Mouse (Mus musculus) small intestine, adult 2 months (tissue): ENCODE measurements around the gene Hsf2bp. TPM values are rescaled to one million over a fixed set of nuclear protein-coding genes. Genes with fewer than 3 reads are reported as not detected.

Experiments used
- H3K27ac ChIP-seq: fragments of 200-500 bp; 2 replicates; pipeline ENCODE4 v1.5.1; 2012; ENCODE audit warnings: low read depth, low read length, control low read depth, inconsistent platforms; ENCODE audit not compliant: insufficient read depth
- H3K27me3 ChIP-seq: fragments of 200-500 bp; 2 replicates; pipeline ENCODE4 v1.6.1; 2012; ENCODE audit warnings: mild to moderate bottlenecking, moderate library complexity, low read length, inconsistent platforms; ENCODE audit not compliant: control insufficient read depth, insufficient read depth
- H3K36me3 ChIP-seq: fragments of 200-500 bp; 2 replicates; pipeline ENCODE4 v1.6.1; 2012; ENCODE audit warnings: mild to moderate bottlenecking, low read length, control low read depth, inconsistent platforms; ENCODE audit not compliant: control insufficient read depth, insufficient read depth
- H3K4me1 ChIP-seq: fragments of 200-500 bp; 2 replicates; pipeline ENCODE4 v1.6.1; 2012; ENCODE audit warnings: low read length, inconsistent platforms, mixed read lengths; ENCODE audit not compliant: control insufficient read depth, insufficient read depth, insufficient read length
- H3K4me3 ChIP-seq: fragments of 200-500 bp; 2 replicates; pipeline ENCODE4 v1.5.1; 2012; ENCODE audit warnings: low read depth, mild to moderate bottlenecking, control low read depth, inconsistent platforms, low read length, moderate library complexity
- CTCF ChIP-seq: fragments of 200-500 bp; IDR thresholded peaks from 2 replicates; pipeline ENCODE4 v1.5.1; 2012; ENCODE audit warnings: low read depth, mild to moderate bottlenecking, control low read depth, inconsistent platforms, low read length, moderate library complexity, mixed read lengths; ENCODE audit not compliant: insufficient replicate concordance, insufficient read length; ENCODE audit errors: extremely low read depth
- POLR2A ChIP-seq: fragments of 200-500 bp; IDR thresholded peaks from 2 replicates; pipeline ENCODE4 v1.6.1; 2012; ENCODE audit warnings: low read depth, mild to moderate bottlenecking, control low read depth, inconsistent platforms, low read length, moderate library complexity
- WGBS: fragments of 180-500 bp; shearing (Covaris S2); methylation state at CpG from one replicate; pipeline ENCODE4 v1.1.7; 2018; 5-methylcytosine and 5-hydroxymethylcytosine counted together
- polyA plus RNA-seq: library from polyadenylated mRNA; depleted of rRNA; stranded (reverse); fragments of >200 nt; gene quantifications from 2 replicates; pipeline ENCODE4 v1.2.3, GENCODE M21; 2012; rRNA removed

Gene Hsf2bp
- polyA plus RNA-seq, 1 experiment: 0.14 TPM

DNA sequence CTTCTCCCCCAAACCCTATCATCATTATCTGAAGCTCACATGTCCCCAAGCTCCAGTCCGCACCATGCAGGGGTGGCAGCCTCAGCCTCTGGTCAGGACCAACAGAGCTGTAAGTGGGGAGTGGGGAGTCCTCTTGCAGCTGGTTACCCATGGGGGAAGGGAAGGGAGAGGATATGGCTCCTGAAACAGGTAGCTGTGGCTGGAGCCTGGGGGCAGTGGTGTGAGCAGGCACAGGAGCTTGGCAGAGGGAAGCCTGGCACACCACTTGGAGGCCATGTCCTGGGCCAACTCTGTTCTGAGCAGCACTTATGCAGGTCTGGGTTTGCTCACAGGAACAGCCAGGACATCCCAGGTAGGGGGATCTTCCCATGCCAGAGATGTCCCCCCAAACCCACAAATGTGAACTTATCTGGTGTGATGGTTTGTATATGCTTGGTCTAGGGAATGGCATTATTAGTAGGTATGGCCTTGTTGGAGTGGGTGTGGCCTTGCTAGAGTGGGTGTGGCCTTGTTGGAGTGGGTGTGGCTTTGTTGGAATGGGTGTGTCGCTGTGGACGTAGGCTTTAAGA is 133.4 kb downstream of the Hsf2bp start:
- WGBS: 75% methylated on average over 3 of the region's 3 CpGs
- Histone ChIP-seq H3K4me1 (peaks cover 9% of the 10 kb centered on the region; the same call in 1 of the 2 replicates), H3K27me3 (no peaks in the 10 kb centered on the region), H3K4me3 (no peak overlapping the region), H3K27ac (no peak overlapping the region), H3K36me3 (no peaks in the 10 kb centered on the region)
- no peak for TF ChIP-seq CTCF

GRCm38 (mm10) chr17:31901461-31902204 is 134.5 kb downstream of the Hsf2bp start:
- 22% methylated on average over 11 of the region's 11 CpGs for WGBS
- peaks cover 18% of the 10 kb centered on the region for H3K4me1 ChIP-seq
- H3K27ac ChIP-seq: no peak overlapping the region
- H3K27me3 ChIP-seq: no peaks in the 10 kb centered on the region
- TF ChIP-seq CTCF: no peak
- TF ChIP-seq POLR2A: no peak
- H3K4me3 ChIP-seq: no peak overlapping the region
- no peaks in the 10 kb centered on the region for H3K36me3 ChIP-seq

- Histone ChIP-seq H3K27me3 (no peaks in the 10 kb centered on the region), H3K27ac (no peak overlapping the region), H3K4me3 (no peak overlapping the region), H3K4me1 (peaks cover 15% of the 10 kb centered on the region), H3K36me3 (no peaks in the 10 kb centered on the region)
- WGBS: 66% methylated on average over 5 of the region's 5 CpGs
- no peak for TF ChIP-seq POLR2A
- TF ChIP-seq CTCF: no peak
Observed at GRCm38 (mm10) chr17:31898941-31899340, 137.2 kb downstream of the Hsf2bp start.

DNA sequence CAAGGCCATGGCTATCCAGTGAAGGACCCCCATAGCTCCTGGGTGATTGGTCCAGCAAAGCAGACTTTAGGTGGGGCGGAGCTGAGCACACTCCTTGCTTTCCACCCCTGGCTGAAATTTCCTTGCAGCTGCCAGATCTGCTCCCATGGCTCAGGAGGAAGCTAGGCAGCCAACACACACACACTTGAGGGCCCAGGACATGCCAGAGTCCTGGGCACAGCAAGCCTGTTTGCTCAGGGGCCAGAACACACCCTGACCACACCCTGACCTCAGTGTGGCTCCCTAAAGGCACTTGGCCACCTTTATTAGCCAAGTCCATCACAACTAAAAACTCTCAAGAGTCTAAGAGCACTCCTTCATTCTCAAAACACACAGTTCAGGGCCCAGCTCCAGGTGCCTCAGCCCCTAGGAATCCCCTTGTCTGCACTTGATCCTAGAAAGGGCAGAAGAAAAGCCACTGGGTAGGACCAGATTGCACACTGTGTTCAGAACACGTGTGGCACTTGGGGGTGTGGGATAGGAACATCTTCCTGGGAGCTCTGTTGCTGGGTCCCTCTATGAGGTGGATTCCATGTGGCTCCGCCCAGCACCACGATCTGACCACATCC is 138.9 kb downstream of the Hsf2bp start:
- Histone ChIP-seq H3K4me3 (no peak overlapping the region), H3K27me3 (no peaks in the 10 kb centered on the region), H3K4me1 (peaks cover 19% of the 10 kb centered on the region), H3K36me3 (no peaks in the 10 kb centered on the region), H3K27ac (no peak overlapping the region)
- WGBS: 53% methylated on average over 4 of the region's 4 CpGs
- TF ChIP-seq POLR2A (no peak), CTCF (no peak)

DNA sequence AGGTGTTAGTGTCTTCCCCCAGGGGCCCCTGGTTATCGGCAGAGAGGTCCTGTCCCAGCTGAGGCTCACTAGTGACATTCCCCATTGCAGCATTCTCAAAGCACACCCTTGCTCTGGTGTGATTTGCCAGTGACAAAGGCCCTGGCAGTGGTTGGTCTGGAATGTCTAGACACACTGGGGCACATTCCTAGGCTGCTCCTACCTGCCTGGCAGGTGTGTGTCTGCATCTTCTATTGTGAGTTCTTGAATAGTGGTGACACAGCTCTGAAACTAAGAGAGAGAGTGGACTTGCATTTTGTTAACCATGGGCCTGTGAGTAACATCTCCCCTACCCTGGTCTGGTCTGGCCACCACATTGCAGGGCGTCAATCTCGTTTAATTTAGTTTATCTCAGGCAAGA is 139.4 kb downstream of the Hsf2bp start:
- TF ChIP-seq CTCF (no peak), POLR2A (no peak)
- H3K27ac ChIP-seq: no peak overlapping the region
- WGBS: 43% methylated on average over 3 of the region's 3 CpGs
- H3K36me3 ChIP-seq: no peaks in the 10 kb centered on the region
- peaks cover 19% of the 10 kb centered on the region for H3K4me1 ChIP-seq
- H3K27me3 ChIP-seq: no peaks in the 10 kb centered on the region
- no peak overlapping the region for H3K4me3 ChIP-seq

GRCm38 (mm10) chr17:31896311-31896710 is 139.8 kb downstream of the Hsf2bp start:
- H3K36me3 ChIP-seq: no peaks in the 10 kb centered on the region
- no peak overlapping the region for H3K4me3 ChIP-seq
- TF ChIP-seq POLR2A (no peak), CTCF (no peak)
- no peak overlapping the region for H3K27ac ChIP-seq
- no peaks in the 10 kb centered on the region for H3K27me3 ChIP-seq
- peaks cover 14% of the 10 kb centered on the region for H3K4me1 ChIP-seq
- WGBS: 94% methylated on average over 7 of the region's 7 CpGs

Other genes with a start within 250 kb of the Hsf2bp start
- gene Sik1, start 180.5 kb downstream of the Hsf2bp start, polyA plus RNA-seq: 8.0 and 16.9 TPM in 2 replicates
- gene Rrp1b, start 249 bp downstream of the Hsf2bp start, polyA plus RNA-seq: 2.7 and 2.8 TPM in 2 replicates
- 6.1 and 8.3 TPM in 2 replicates for gene Notch3, start 130.5 kb upstream of the Hsf2bp start, polyA plus RNA-seq
- 0.51 and 0.55 TPM in 2 replicates for gene Ephx3, start 153.2 kb upstream of the Hsf2bp start, polyA plus RNA-seq
- gene Brd4, start 248.4 kb upstream of the Hsf2bp start, polyA plus RNA-seq: 36.7 and 64.7 TPM in 2 replicates